Comparison of ENCODE assay signal across 18 mouse cellular contexts in genomic region chr13:13552020-13552419, GRCm38 (mm10). TPM values are rescaled to one million over a fixed set of nuclear protein-coding genes. Genes with fewer than 3 reads are reported as not detected.
DNase-seq lines count a peak whose midpoint lies in the region; ATAC-seq and TF ChIP-seq lines count a peak whose summit lies in the region.
"Had no signal": no experiment of that assay in that cellular context is flagged by ENCODE, and none has a peak within 500 bp of the region (broad histone marks: within the 10 kb centered on the region; RNA-seq: fewer than 3 reads in every experiment).

No protein-coding gene starts in this region.

- no peak for TF ChIP-seq POLR2A in bone marrow macrophage, adult 2 months (IDR thresholded peaks at IDR 0.05; ENCODE audit: borderline replicate concordance, low read depth, low read length)

- H3K27ac ChIP-seq in bone marrow macrophage, adult 2 months (ENCODE audit: insufficient read depth, low read depth, low read length) = peak overlapping the region; percentile 37
- H3K27ac ChIP-seq: forebrain, embryonic 12.5 days; layer of hippocampus, adult 2 months; limb, embryonic 10.5 days had no signal

- intact Hi-C loops in heart, postnatal 10 days (cut with DNase I) = no loop called here

- ATAC-seq in erythroblast, adult 5-6 weeks (replicated peaks; ENCODE audit: low FRiP score, poor library complexity, severe bottlenecking) = no peak
- ATAC-seq: activated CD4-positive, CD25-positive, alpha-beta regulatory T cell, adult 4 months; hindbrain, embryonic 16.5 days; intestine, postnatal 0 days had no signal

- peak; percentile 86 for DNase-seq in heart, adult 11 months
- no peak for DNase-seq in heart, adult 9 months (ENCODE audit: low spot score in 2 of 2)
- DNase-seq in retina, postnatal 1 day = peak; percentile 23
- DNase-seq in retina, embryonic 14.5 days (ENCODE audit: low spot score) = no peak
- DNase-seq in heart, postnatal 10 days = no peak
- DNase-seq in thymus, postnatal 25 days = no peak
- DNase-seq: cerebellum, adult 9-11 months; gastrocnemius, postnatal 36 days; kidney, postnatal 10 days; lung, adult 2 months had no signal

- no peak overlapping the region for H3K4me3 ChIP-seq in bone marrow macrophage, adult 2 months (ENCODE audit: insufficient read depth, low read length)
- H3K4me3 ChIP-seq: forebrain, embryonic 12.5 days; layer of hippocampus, adult 2 months; limb, embryonic 10.5 days had no signal

- TF ChIP-seq CTCF in bone marrow macrophage, adult 2 months (IDR thresholded peaks at IDR 0.05; ENCODE audit: low read depth, low read length) = no peak

- peaks cover 50% of the 10 kb centered on the region for H3K4me1 ChIP-seq in bone marrow macrophage, adult 2 months (ENCODE audit: control insufficient read depth, insufficient read depth, low read length)
- H3K4me1 ChIP-seq: forebrain, embryonic 12.5 days; limb, embryonic 10.5 days had no signal

RNA-seq across cellular contexts. Expression of gene Lyst, which starts 38.2 kb away (rescaled TPM):
- 45.9 and 46.5 TPM in 2 replicates for polyA plus RNA-seq in bone marrow macrophage, adult 2 months (2012; ENCODE audit: insufficient read depth, insufficient read length, missing spikeins)
- 10 to 100 TPM; 12.0 to 15.1 TPM for total RNA-seq in heart, postnatal 10 days (2021)
- total RNA-seq in erythroblast, adult 5-6 weeks (2015; ENCODE audit: low replicate concordance) = 24.9 and 33.0 TPM in 2 replicates
- total RNA-seq in erythroblast, adult 5-6 weeks (2017; ENCODE audit: low replicate concordance) = 22.3 and 30.8 TPM in 2 replicates

Comparison
In these comparisons a context has a peak if more than half of its experiments do, and no peak if none do; other contexts are left out.
1. DNase-seq: peak in heart, adult 11 months (single experiment) and retina, postnatal 1 day (single experiment); none in heart, adult 9 months (0 of 2), retina, embryonic 14.5 days (single experiment), heart, postnatal 10 days (0 of 2) and thymus, postnatal 25 days (single experiment).